Mouse (Mus musculus): ENCODE measurements around the gene Megf8.
"Not testable (repeated sequence)": the region's sequence is repeated elsewhere in the genome, so short reads cannot be mapped to it uniquely, and the experiment has no call there.

Megf8 gene

DNA sequence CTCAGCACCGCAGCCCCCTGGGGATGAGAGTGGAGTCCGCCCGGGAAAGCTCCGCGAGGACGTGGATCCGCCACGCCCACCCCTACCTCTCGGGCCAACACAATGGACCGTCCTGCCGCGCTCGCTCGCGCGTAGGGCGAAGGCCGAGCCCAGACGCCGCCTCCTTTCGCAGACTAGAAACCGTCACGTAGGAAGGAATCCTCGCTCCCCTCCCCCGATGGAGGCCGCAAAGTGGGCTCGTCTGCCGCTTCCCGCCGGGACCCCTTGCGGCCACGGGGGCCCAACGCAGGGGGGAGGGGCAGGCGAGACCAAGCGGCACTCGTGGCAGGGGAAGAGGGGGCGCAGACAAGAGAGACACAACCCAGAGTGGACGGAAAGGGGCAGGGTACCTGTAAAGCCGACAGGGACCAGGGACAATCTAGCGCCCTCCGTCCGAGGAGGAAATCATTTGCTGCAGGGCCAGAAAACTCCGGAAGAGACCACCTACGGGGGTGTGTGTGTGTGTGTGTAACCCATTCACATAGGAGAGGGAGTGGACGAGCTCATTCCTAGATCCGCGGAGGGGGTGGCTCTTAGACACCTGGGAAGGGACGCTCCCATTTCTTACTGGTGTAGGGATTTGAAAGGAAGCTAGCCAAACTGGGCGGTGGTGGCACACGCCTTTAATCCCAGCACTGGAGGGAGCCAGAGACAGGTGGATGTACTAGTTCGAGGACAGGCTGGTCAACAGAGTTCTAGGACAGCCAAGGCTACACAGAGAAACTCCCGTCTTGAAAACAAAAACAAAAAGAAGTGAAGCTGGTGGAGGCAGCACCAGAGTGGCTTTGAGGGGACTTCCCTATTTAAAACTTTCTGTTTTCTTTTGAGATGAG is 19.3 kb upstream of the Megf8 start, which contains the start of gene Pafah1b3:
TSS of gene Pafah1b3 (minus strand) at position 533 of the 872 bp plus-strand sequence.
- peak; percentile 72 for DNase-seq (ENCODE audit: low spot score)

GRCm38 (mm10) chr7:25301063-25301462 is 15.9 kb upstream of the Megf8 start, which contains the start of gene Prr19:
Gene Prr19, plus strand, starts transcription at chr7:25301411.
- no peak for DNase-seq (ENCODE audit: low spot score)

DNA sequence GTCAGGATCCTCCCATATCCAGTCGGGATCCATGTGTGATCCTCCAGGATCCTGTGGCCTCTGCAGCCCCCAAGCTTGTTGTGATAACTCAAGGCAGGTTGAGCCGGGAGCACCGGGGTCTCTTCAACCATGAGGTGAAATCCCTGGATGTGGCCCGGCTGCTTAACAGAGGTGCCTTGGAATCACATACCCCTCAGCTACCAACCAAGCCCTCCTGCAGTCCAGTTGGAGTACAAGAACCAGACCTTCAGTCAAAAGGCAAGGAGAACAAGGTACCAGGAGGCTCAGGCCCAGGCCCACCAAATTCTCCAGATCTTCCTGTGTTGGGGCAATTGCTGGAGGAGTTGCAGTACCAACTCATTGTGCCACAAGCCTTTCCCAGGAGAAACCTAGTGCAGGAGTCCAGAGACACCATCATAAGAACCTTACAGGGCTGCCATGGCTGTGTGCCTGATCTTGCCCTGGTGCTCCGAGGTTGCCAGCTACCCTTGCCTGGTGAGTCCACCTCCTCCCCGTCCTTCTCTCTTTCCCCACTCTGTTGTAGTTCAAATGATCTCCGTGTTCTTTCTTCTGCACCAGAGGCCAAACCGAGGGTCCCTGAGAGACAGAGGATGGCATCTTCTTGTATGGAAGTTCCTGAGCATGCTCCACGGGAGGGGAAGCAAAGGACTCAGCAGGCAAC is 13.8 kb upstream of the Megf8 start:
- DNase-seq (ENCODE audit: low spot score): no peak

- DNase-seq (ENCODE audit: low spot score): no peak
Observed at GRCm38 (mm10) chr7:25303685-25304006, 13.3 kb upstream of the Megf8 start.

DNA sequence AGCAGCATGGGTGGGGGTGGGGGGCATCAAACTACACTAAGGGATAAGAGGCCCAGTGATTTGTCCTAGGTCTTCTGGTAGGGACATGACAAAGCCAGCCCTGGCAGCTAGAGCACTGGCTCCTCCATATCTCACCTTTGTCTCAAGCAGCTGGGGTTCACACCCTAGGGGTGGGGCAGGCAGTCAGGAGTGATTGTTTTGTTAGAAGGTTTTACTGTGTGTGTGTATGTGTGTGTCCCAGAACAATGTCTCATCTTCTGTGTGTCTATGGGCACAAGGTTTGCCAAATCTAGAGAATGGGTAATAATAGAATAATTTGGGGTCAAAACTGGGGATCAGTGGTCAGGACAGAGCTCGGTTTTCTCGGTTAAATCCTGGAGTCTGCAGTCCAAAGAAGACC is 11.5 kb upstream of the Megf8 start:
- DNase-seq (ENCODE audit: low spot score): no peak

DNA sequence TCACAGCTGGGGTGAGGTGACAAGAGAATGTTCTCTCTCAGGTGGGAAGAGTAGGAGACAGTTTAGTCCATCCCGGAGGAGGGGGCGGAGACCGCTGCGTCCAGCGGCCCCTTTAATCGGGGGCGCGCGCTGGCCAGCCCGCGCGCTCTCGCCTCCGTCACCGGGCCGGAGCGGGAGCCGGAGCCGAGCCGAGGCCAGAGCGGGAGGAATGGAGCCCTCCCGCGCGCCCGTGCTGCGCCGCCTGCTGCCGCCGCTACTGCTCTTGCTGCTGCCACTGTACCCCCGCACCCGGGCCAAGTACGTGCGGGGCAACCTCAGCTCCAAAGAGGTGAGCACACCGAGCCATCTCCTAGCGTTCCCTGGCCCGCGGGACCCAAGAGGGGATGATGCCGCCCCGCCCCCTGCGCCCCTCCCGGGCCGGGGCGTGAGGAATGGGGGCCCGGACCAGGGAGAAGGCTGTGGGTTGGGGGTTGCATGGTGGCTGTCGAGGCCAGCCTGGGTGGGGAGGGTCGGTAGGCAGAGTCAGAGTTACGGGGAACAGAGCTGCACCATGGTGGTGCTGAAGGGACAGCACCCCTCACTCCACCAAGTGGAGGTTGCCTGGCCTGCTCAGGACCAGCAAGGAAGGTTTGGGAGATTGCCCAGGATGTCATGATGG is 10.9 kb upstream of the Megf8 start, which contains the start of gene Tmem145:
TSS of gene Tmem145 (plus strand) at position 151 of the 658 bp plus-strand sequence.
- DNase-seq (ENCODE audit: low spot score): no peak

- DNase-seq (ENCODE audit: low spot score): no peak
Observed at GRCm38 (mm10) chr7:25306614-25306996, 10.4 kb upstream of the Megf8 start.

- no peak for DNase-seq (ENCODE audit: low spot score)
Observed at GRCm38 (mm10) chr7:25308702-25309318, 8.2 kb upstream of the Megf8 start.

GRCm38 (mm10) chr7:25309425-25309824 is 7.5 kb upstream of the Megf8 start:
- DNase-seq (ENCODE audit: low spot score): no peak

DNA sequence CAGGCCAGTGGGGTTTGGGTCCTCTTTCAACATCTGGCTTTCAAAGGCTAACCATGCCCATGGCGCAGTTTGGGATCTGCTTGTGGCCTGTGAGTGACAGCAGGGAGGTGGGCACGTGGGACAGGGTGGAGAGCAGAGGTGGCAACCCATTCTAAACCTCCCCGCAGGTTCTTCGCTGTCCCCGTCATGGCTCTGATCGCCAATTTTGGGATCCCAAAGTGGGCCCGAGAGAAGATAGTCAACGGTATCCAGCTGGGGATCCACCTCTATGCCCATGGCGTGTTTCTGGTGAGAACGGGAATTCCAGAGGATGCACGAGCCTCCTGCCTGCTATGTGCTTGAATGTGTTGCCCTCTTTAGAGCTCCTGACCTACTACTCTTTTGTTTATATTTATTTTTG is 5.8 kb upstream of the Megf8 start:
- DNase-seq (ENCODE audit: low spot score): no peak

- DNase-seq (ENCODE audit: low spot score): no peak
Observed at GRCm38 (mm10) chr7:25313325-25313724, 3.6 kb upstream of the Megf8 start.

DNA sequence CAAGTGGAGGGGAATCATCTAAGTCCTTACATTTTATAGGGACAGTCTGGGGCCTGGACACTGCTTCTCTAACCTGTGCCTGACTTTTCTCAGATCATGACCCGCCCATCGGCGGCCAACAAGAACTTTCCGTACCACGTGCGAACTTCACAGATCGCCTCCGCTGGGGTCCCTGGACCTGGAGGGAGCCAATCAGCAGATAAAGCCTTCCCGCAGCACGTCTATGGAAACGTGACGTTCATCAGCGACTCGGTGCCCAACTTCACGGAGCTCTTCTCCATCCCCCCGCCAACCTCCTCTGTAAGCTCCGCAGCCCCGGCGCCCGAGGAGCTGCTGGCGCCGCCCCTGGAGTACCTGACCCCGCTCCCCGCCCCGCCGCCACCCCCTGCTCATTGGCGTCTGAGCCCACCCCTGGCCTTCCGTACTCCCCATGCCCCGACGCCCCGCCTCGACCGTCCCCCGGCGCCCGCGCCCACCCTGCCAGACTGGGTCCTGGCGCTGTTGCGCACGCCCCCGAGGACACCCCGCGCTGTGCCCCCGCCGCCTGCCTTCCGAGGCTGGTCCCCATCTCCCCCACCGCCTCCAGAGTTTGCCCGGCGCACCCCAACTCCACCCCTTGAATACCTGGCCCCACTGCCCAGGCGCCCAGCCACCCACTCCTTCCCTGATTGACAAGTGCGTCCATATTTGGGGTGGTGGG is 2.2 kb upstream of the Megf8 start:
- DNase-seq (ENCODE audit: low spot score): no peak

DNA sequence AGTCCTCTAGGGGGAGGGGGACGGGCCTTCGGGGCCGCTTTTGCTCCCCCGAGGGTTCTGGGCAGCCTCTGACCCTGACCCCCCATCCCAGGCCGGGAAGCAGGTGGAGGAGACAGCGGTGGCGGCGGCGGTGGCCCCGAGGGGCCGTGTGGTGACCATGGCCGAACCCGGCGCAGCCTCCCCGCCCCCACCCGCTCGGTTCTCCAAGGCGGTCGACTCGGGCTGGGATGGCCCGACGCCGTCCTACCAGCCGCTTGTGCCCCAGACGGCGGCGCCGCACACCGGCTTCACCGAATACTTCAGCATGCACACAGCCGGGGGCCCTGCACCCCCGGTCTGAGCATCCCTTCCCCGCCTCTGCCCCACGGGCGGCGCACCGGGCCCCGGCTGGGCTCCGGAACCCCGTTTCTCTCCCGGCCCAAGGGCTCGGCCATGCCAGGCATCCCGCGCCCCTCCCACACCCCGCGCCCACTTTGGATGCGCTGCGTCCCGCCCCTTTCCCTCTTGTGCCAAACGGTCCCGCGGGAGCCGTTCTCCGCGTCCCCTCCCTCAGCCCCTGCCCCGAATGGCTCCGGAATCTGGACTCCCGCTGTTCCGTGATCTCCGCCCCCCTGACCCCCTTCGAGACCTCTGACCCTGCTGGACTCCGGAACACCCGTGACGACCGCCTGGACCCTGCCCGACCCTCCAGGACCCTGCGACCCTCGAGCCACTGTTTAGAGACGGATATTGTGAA is 1.5 kb upstream of the Megf8 start:
- DNase-seq (ENCODE audit: low spot score): no peak

- DNase-seq (ENCODE audit: low spot score): no peak
Observed at GRCm38 (mm10) chr7:25317446-25317999, 559 bp downstream of the Megf8 start.

GRCm38 (mm10) chr7:25322058-25322484 is 5.1 kb downstream of the Megf8 start:
- no peak for DNase-seq (ENCODE audit: low spot score)

DNA sequence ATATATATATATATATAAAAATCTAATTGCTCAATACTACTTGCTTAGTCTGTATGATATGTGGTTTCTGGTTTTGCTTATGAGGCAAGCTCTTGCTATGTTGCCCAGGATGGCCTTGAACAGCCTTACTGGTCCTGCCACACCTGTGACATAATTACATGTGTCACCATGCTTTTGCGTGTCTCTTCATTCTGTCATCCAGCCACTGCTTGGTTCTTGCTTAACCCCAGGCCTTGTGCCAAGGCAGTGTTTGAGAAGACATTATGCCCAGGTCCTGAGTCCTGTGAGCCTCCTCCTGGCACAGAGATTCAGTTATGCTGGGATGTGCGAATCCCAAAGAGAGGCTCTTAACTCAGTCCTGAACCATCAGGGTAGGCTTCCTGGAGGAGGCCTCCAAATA is 6.3 kb downstream of the Megf8 start:
- no peak for DNase-seq (ENCODE audit: low spot score)

DNA sequence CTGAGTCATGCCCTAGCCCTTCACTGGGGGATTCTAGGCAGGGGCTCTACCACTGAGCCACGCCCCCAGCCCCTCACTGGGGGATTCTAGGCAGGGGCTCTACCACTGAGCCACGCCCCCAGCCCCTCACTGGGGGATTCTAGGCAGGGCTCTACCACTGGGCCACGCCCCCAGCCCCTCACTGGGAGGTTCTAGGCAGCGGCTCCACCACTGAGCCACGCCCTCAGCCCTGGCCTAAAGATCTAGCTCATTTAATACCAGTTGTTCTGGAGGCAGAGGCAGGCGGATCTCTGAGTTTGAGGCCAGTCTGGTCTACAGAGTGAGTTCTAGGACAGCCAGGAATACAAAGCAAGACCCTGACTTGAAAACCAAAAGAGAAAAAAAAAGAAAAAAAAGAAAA is 8.5 kb downstream of the Megf8 start:
- DNase-seq (ENCODE audit: low spot score): not testable (repeated sequence)

DNA sequence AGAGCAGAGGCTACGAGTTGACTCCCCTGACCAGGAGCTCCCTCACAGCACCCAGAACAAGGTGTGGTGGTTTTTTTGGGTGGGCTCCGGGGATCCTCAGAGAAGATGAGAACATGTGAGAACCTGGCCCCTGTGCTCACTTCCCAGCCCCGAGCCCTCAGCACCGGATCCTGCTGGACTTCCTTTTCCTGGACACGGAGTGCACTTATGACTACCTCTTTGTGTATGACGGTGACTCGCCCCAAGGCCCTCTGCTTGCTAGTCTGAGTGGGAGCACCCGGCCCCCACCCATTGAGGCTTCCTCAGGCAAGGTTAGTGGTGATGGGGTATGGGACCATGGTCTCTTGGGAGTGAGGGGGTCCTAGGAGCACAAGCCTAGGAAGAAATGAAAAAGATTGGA is 9.3 kb downstream of the Megf8 start:
- no peak for DNase-seq (ENCODE audit: low spot score)

GRCm38 (mm10) chr7:25333596-25334307 is 16.8 kb downstream of the Megf8 start:
- DNase-seq (ENCODE audit: low spot score): peak; percentile 50

GRCm38 (mm10) chr7:25334472-25334871 is 17.5 kb downstream of the Megf8 start:
- no peak for DNase-seq (ENCODE audit: low spot score)
